Mouse (Mus musculus) thymus, postnatal 4 days (tissue): ENCODE results near the gene Scn3b.

Experiments used
- DNase-seq: peaks from one replicate; pipeline ENCODE4 v3.0.0; 2021

The Scn3b gene

DNA sequence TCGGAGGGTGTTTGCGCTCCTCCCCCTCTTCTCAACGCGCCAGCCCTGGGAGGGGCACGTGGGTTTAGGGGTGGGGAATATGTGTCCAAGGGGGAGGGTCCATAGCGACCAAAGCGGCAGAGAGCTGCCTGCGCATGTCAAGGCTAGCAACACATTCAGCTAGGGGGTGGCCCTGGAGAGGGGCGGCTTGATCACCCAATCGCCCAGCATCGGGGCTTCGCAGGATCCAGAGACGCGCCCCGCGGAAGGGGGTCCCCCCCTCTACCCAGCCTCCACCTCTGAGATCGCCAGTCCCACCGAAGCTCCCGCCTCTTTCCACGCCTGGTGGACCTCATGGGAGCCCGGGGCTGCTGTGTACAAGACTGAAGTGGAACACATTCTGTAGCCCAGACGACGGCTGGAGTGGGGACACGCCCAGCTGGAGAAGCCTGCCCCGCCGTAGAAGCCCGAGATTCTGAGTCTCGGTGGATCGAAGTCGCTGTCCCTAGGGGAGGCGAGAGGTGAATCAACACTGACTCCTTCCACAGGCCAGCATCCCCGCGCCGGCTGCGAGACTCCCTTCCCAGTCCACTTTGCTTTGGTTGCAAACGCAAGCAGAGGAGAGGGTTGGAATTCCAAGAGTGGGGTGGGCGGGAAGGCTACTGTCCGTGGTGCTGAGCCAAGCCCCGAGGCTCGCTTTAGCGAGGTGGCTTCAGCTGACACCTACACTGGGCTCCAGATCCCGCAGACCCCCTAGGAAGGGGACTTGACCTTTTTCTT is at the start of gene Scn3b:
Scn3b (plus strand) TSS at position 115 of the 759 bp plus-strand sequence.
- peak; percentile 9 for DNase-seq

DNA sequence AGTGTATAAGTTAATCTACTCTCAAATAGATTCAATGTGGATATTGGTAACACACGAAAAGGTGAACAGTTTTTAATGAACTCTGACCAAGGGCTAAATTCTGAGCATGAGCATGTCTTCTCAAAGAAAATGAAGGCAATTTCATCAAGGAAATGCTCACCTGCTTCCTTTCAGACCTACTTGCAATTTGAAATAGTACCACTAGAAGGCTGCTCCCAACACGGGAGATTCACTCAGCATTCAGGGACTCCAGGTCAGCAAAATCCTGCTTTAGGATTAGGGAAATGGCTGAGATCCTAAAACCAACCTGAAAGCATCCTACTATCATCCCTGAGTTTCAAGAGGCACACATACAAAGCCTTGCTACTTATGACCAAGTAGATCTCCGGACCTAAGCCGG is 44.7 kb upstream of the Scn3b start:
- DNase-seq, result no peak

DNA sequence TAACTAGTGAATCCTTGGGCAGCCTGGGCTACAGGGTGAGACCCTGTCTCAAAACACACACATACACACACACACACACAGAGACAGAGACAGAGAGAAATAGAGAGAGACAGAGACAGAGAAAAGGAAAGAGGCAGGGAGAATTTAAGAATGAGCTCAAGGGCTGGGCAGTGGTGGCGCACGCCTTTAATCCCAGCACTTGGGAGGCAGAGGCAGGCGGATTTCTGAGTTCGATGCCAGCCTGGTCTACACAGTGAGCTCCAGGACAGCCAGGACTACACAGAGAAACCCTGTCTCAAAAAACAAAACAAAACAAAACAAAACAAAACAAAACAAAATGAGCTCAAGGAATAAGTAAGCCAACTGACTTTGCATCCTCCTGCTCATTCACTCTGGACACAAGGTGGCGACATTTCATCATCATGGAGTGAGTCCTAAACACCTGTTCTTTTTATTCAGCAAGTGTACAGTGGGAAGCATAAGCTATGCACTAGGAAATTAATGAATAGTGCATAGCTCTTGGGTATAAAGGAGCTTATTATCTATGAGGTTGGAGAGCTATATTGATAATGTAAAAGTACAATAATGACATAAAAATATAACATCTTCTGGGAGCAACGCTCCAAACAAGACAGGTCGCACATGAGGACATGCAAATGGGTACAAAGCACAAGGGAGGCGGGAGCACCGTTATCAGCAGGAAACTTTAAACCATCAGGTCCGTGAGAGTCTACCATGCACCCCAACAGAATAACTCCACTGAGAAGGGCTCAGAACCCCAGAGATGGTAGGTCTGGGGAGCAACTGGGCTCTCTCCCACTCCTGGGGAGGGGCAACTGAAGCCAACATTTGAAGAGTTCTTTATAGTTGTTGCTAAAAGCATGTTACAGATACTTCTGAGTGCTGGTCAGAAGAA is 40.9 kb upstream of the Scn3b start:
- peak; percentile 26 for DNase-seq

DNA sequence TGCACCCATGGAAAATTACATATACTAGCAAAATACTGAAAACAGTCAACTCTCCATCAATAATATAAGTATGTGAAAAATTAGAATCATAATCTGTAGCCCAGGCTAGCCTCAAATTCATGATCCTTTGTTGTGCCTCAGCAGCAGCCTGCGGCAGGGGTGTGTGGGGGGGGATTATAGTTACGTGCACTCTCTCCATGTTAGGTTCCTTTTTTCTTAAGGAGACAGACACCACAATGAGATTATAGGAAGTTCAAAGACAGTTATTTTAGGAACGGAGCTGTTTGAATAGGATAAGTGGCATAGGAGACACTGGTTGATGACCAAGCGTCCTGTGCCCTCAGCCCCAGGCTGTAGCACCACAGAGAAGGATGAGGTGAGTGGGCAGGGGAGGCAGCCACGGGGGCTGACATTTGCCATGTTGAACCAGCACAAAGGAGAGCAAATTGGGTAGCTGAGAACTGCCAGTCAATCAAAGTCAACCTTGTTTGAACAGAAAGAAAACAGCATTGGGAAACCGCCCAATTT is 40.1 kb upstream of the Scn3b start:
- DNase-seq, result no peak

DNA sequence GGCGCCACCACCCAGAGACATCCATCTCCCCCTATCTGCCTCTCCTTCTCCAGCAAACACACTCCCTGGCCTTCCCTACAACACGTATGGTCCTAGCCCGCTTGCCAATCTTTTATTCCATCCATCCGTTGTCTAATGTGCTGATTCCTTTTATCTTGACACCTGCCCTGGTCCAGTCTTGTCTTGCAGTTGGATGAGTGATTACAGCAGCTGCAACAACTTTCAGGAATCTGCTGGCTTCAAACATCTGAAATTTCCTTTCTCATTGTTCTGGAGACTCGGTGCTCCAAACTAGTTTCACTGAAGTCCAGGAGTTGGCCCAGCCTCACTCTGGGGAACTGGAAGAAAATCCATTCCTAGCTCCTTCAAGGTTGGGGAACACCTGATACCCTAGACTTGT is 39.5 kb upstream of the Scn3b start:
- no peak for DNase-seq

DNA sequence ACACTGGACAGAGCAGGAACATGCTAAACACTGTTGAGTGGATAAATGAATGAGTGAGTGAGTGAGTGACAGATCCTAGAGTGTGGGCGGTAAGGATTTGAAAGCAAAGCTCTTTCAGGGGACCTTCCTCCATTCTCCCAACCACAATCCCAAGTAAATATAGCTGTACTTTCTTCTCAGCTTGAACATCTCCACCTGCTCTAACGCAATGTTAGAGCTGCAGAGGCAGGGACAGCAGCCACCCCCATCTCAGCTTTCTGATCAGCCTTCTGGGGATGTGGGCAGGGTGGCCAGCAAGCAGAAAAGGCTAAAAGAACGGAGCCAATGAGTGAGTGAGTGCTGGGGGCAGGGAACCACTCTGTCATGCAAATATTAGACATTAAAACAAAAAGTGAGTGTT is 38.0 kb upstream of the Scn3b start:
- no peak for DNase-seq

DNA sequence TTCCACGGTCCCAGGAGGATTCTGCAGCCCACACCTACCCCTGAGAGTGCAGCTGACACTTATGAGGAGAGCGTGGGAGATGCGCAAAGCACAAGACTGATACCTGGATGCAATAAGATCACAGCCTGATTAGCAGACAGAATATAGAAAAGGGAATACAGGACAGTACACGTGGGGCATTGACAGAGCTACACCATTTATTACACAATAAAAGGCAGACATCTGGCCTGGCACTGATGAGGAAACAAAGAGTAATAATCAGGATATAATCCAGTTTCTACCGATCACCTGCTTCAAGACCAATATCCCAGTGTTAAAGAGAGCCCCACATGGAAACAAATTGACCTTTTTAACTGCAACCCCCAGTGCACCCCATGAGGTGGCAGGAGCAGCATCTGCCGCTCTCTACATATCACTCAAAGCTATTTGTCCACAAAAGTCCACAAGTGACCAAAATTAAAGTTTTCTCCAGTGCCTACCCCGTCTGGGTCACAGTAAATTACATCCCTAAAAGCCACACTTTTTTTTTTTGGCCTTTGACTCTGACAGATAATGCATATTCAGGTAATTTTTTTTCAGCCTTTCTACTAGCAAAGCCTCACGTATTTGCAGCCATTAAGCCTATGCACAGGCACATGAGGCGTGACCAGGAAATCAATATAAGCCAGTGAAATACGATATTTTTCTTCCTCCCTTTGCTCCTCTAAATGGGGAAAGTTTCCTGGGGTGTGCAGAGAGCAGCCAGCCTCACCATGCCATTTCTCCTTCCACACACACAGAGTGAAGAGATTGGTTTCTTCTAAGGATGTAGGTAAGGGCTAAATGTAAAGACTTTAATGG is 34.6 kb upstream of the Scn3b start:
- DNase-seq, result no peak

DNA sequence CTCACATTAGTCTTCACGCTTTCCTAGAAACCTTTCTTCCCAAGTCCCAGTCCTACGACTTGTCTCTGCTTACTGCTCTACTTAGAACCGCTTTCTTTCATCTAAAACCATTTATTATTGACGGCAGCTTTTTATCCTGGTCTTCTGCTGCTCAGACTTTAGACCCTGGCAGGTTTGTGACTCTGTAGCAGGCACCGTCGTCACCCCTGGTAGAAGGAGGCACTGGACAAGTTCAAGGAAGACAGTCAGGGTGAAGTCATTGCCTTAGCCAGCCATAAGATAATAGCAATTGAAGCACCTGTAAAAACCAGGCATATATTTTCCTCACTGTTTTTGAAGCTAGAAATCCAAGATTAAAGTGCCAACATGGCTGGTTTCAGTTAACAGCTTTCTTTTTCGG is 33.8 kb upstream of the Scn3b start:
- DNase-seq, result no peak

DNA sequence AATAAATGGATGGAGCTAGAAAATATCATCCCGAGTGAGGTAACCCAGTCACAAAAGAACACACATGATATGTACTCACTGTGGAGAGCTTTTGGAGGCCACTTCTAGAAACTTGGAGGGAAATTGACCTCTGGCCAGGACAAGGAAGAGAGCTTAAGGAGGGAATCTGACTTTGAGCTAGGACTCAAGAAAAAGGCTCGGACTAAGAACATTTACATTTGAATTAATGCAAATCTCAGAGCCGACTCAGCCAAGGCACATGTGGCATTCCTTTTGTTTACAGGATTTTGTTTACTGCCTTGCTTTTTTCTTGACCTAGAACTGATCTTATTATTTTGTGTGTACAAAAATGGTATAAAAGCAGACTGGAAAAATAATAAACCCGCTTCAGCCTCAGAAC is 29.3 kb upstream of the Scn3b start:
- no peak for DNase-seq

DNA sequence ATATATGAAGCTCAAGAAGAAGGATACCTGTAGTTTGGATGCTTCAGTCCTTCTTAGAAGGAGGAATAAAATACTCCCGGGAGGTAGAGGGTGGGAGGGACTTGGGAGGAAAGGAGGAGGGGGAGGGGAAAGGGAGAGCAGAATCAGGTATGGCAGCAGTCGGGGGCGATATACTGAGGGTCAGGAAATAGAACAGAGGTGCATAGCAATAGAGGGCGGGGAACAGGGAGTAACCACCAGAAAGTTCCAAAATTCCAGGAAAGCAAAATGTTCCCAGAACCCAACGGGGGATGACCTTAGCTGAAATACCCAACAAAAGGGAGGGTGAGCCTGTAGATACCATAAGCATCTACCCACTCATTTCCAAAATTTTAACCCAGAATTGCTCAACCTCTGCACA is 28.7 kb upstream of the Scn3b start:
- no peak for DNase-seq

DNA sequence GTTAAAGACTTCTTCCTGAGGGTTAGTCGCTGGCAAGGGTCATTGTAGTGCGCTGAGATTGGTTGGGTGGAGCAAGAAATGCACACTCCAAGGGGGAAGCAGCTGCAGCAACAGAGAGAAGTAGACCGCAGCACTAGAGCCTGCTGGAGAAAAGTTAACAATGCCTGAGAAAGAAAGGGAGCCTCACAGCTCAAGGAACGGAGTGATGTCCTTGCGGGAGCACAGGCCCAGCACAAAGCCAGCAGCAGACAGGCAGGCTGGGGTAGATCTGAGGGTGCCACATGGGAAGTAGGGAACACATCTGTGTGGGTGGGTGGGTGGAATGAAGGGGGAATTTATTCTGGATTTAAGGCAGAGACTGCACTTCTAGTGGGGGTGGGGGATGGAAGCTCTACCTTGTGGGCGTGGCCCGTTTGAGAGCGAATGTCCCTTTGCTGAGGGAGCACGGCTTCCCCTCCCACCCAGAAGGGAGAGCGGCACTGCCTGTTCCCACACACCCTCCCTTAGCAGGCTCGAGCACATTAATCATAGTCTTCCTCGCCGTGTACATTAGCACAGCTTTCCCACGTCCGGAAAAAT is 27.7 kb upstream of the Scn3b start:
- DNase-seq, result peak; percentile 19

DNA sequence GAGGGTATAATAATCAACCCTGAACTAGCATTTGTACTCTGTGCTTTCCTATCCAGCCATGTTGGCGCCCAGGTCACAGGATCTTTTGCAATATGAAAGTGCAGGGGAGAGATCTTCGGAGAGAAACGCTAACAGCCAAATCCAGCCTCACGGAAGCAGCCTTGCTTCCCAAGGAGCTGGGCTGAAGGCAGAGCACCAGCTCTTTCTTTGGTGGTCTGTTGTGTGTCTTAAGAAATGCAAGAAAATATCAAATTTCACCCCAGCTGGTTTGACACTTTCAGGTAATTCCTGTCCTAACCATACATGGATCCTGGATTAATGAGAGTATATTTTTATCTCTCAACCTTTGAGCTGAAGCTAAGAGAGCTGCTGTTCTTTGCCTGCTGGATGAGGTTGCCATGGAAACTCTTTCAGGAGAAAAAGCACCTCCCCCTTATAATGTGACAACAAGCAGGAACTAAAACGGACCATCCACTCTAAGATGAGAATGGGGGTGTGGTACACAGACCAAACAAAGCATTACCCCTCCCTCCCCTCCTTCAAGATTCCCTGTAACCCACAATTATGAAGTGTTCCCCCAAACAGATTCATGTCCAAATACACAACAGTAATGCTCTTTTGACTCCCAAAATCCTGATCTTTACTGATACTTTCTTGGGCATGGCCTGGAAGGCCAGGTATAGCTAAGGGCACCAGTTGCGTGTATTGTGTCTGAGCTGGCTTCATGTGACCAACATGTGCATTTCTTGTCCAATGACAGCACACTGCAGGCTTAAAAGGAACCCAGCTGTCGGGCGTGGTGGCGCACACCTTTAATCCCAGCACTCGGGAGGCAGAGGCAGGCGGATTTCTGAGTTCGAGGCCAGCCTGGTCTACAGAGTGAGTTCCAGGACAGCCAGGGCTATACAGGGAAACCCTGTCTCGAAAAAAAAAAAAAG is 26.8 kb upstream of the Scn3b start:
- no peak for DNase-seq

DNA sequence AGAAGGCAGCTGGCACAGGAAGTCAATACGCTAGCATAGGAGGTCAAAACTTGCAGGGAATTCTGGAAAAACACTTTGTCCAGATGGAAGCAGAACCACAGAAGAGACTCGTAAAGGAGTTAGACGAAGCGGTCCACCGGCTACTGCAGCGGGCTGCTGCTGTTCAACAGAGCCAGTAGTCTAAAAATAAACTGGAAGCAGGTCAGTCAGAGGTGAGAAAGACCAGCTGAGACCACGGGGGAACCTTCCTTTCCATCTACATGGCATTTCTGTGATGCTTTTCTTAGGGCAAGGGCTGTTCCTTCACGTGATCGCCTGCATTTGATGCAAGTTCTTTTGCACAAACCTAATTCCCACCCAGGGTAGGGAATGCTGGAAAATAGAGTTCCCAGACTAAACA is 23.6 kb upstream of the Scn3b start:
- no peak for DNase-seq

DNA sequence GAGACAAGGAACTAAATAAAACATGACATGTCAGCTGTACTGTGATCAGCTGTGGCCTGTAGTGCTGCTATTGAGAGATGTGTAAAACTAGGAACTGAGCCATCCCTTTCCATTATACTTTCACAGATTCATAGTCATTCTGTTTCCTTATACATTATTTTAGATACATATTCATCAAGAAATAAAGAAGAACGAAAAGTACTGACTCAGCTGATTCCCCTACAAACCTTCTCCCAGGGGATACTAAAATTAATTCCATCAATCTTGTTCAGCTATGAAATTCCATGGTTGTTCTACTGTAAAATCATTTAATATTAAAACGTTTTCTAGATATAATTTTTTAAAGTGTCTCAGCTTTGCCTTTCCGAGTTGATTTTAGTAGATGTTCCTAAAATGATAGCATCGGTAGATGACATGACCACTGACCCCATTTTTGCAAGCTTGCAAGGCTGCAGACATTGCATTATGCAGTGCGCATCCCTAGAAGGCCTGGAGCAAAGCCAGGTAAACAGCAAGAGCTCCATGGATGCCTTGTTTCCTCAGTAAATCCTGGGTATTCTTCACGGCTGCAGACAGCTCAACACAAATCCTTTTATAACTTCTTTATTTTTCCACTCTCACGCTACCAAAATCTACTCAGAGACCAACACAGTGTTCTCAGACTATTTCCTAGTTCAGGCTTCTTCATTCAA is 22.9 kb upstream of the Scn3b start:
- DNase-seq, result no peak

DNA sequence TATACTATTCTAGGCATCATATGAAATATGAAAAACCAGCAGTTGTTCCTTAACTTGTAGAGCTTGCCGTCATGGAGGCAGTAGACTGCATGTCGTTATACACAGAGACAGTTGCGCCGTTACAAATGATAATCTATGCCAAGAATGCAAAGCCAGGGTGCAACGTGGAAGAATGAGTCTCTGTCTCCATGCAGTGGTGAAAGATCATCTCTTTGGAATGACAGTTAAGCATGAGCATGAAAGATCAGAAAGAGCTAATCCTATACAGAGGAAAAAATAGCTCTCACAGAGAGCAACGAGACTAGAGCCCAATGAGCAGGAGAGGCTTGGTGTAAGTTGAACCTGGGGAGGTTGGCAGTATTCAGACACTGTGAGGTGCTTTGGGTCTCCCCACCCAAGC is 22.3 kb upstream of the Scn3b start:
- no peak for DNase-seq

DNA sequence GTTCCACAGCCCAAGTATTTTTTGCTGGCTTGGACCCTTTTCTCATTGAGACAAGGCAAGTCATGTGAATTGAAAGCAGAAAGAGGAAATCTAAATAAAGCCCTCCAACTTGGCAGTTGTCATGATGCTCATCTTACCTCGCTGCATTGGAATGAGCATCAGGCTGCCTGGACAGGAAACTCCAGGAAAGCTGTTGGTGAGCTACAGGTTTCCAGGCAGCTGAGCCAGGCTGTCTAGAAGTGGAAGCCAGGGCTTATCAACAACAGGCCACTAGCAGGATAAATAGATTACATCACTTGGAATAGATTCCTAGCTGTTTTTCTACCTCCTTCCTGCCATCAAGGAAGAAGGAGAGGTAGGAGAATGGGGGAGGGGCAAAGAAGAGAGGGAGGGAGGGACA is 19.9 kb upstream of the Scn3b start:
- no peak for DNase-seq

DNA sequence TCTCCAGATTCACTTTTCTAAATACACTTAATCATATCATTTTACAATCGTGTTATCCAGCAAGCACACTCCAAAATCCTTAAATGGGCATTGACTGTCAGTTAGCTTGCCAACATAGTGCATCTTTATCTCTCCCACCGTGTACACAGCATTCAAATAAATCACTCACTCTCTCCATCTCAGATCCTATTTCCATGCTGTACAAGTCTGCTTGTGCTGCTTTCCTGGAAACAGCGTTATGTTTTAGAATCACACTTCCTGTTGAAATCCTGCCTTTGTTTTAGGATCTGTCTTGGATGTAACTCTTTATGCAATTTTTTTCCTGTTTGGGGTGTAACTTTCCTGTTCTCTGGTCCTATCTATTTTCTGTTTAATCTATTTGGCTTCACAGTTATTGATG is 16.6 kb upstream of the Scn3b start:
- no peak for DNase-seq

DNA sequence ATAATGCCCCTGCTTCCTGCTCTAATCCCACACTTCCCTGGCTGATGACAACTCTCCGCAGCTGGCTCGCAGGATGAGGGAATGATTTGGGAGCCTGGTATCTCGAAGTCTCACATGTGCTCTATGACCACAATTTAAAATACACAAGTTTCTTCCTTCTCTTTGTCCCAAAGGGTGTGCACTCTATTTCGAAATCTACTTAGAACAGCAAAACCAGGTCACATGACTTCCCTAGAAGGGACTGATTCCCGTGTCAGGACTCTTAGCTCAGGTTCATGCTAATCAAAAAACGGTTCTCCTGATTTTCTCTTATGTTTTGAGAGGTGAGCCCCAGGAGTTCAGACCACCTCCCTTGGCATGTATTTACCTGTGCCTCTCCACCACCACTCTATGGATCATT is 5.1 kb upstream of the Scn3b start:
- no peak for DNase-seq

DNA sequence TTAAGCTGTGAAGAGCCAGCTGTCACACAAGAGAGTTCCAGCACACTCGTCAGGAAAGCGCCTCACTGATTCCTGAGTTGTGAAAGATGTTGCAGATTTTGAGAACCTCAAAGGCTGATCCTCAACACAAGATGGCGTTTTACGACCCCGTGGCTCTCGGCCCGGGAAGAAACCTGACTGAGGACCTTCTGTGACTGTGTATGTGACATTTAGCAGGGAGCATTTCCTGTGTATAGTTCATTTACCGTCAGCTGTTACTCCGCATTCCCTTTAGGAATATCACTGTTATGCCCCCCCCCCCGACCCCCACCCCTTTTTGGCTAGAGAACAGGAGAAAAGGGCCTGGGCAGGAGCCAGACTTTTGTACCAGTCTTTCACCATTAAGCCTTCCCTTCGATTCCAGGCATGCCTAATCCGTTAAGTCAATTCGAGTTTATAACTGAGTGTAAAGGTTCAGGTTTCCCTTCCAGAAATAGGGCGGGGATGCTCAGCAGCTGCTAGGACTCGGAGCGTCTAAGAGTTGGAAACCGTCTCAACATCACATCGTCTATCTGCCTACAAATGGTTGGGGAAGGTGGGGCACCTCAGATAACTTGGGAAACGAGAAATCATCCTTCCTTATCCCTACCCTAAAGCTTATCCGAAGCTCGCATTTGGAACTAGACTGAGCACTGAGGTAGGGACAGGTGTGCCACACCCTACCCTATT is 823 bp upstream of the Scn3b start:
- no peak for DNase-seq

DNA sequence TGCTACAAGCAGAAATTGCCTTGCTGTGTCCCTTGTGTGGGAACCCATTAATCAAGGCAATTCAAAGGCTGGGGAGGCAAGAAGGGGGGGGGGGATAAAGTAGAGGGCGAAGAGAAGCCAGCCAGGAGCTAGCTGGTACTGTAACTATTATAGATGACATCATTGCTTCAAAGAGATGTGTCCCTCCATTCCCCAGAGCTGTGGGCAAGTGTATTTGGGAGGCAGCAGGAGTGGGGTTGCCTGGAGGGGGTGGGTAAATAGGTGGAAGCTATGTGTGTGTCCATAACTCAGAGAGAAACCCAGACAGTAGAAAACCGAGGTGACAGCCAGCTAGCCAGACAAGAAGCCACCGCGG is 292 bp upstream of the Scn3b start:
- DNase-seq, result no peak
